Mouse (Mus musculus) heart, postnatal 0 days (tissue): Measurements from ENCODE around the gene Lmod1. TPM values are rescaled to one million over a fixed set of nuclear protein-coding genes. Genes with fewer than 3 reads are reported as not detected.

Source experiments
- ATAC-seq: fragments of 200-750 bp; cut with Nextera tagmentation; 2 replicates; pipeline ENCODE4 v1.8.0; 2017; ENCODE audit warnings: low read depth, moderate number of reproducible peaks, moderate library complexity; ENCODE audit not compliant: insufficient read depth
- DNase-seq: peaks from one replicate; pipeline ENCODE4 v3.0.0-alpha.2; 2016; ENCODE audit warnings: low spot score
- H3K27ac ChIP-seq: fragments of 300-500 bp; sonication (generic); 2 replicates; pipeline ENCODE4 v1.5.1; 2014; ENCODE audit warnings: low read depth, mild to moderate bottlenecking
- H3K27me3 ChIP-seq: fragments of 300-500 bp; sonication (generic); 2 replicates; pipeline ENCODE4 v1.6.1; 2014; ENCODE audit warnings: low read length, mixed read lengths; ENCODE audit not compliant: control insufficient read depth, insufficient read depth
- H3K36me3 ChIP-seq: fragments of 300-500 bp; sonication (generic); replicated peaks from 2 replicates; pipeline ENCODE4 v1.6.1; 2014; ENCODE audit warnings: low read length, mixed read lengths; ENCODE audit not compliant: control insufficient read depth, insufficient read depth
- H3K4me1 ChIP-seq: fragments of 300-500 bp; sonication (generic); 2 replicates; pipeline ENCODE4 v1.6.1; 2014; ENCODE audit warnings: antibody characterized with exemption; ENCODE audit not compliant: control insufficient read depth, insufficient read depth
- H3K4me2 ChIP-seq: fragments of 300-500 bp; sonication (generic); 2 replicates; pipeline ENCODE4 v1.6.1; 2014; ENCODE audit warnings: low read depth, mild to moderate bottlenecking, low read length, moderate library complexity
- H3K4me3 ChIP-seq: fragments of 300-500 bp; sonication (generic); 2 replicates; pipeline ENCODE4 v1.5.1; 2014; ENCODE audit warnings: low read depth, low read length
- H3K9ac ChIP-seq: fragments of 300-500 bp; sonication (generic); replicated peaks from 2 replicates; pipeline ENCODE4 v1.6.1; 2014; ENCODE audit warnings: low read depth, low read length, mixed read lengths
- H3K9me3 ChIP-seq: fragments of 300-500 bp; sonication (generic); replicated peaks from 2 replicates; pipeline ENCODE4 v1.6.1; 2016; ENCODE audit warnings: low read length; ENCODE audit not compliant: control insufficient read depth
- CTCF ChIP-seq: IDR thresholded peaks from 2 replicates; pipeline ENCODE4 v1.5.1; 2016; ENCODE audit warnings: antibody characterized with exemption, control low read depth, low read depth
- EP300 ChIP-seq: IDR thresholded peaks from 2 replicates; pipeline ENCODE4 v1.6.1; 2016; ENCODE audit warnings: antibody characterized with exemption, low read depth
- WGBS: fragments of 180-500 bp; shearing (Covaris S2); extraction: QIAGEN DNeasy Blood & Tissue Kit; methylation state at CpG from one replicate; pipeline ENCODE4 v1.1.7; 2014; 5-methylcytosine and 5-hydroxymethylcytosine counted together
- polyA plus RNA-seq: library from polyadenylated mRNA; unstranded; fragments of >200 nt; fragmentation: Nextera tagmentation; extraction: Ambion mirVana; gene quantifications from 2 replicates; pipeline ENCODE4 v1.2.1, GENCODE M21; 2015
- total RNA-seq: library from RNA; depleted of rRNA; stranded (reverse); fragments of >200 nt; gene quantifications from 2 replicates; pipeline ENCODE4 v1.2.3, GENCODE M21; 2014; ENCODE audit warnings: low replicate concordance

The Lmod1 gene
- total and polyA plus RNA-seq, 2 experiments from 2014 or later, result 1.3 to 7.5 TPM

GRCm38 (mm10) chr1:135363446-135363845, 38.8 kb downstream of the Lmod1 start:
- no peaks in the 10 kb centered on the region for H3K36me3 ChIP-seq
- H3K9ac ChIP-seq, result no peak overlapping the region
- 70% methylated on average over 8 of the region's 8 CpGs for WGBS
- DNase-seq (no peak), ATAC-seq (no peak)
- no peak overlapping the region for H3K4me2 ChIP-seq
- TF ChIP-seq EP300 (no peak), CTCF (no peak)
- no peak overlapping the region for H3K27ac ChIP-seq
- no peak overlapping the region for H3K4me3 ChIP-seq
- no peaks in the 10 kb centered on the region for H3K9me3 ChIP-seq
- no peaks in the 10 kb centered on the region for H3K4me1 ChIP-seq
- H3K27me3 ChIP-seq, result peaks cover 8% of the 10 kb centered on the region; the same call in 1 of the 2 replicates

GRCm38 (mm10) chr1:135366380-135366779, 41.8 kb downstream of the Lmod1 start:
- Histone ChIP-seq H3K9me3 (no peaks in the 10 kb centered on the region), H3K27me3 (peaks cover 22% of the 10 kb centered on the region), H3K9ac (no peak overlapping the region), H3K36me3 (no peaks in the 10 kb centered on the region), H3K4me2 (no peak overlapping the region), H3K4me3 (no peak overlapping the region), H3K27ac (no peak overlapping the region), H3K4me1 (no peaks in the 10 kb centered on the region)
- DNase-seq (no peak), ATAC-seq (no peak)
- TF ChIP-seq CTCF (no peak), EP300 (no peak)

- peak; percentile 27; the same call in 1 of the 2 replicates for ATAC-seq
- WGBS, result 27% methylated on average over 7 of the region's 7 CpGs
Measured at GRCm38 (mm10) chr1:135367005-135367404, 42.4 kb downstream of the Lmod1 start.

GRCm38 (mm10) chr1:135367595-135367994, 43.0 kb downstream of the Lmod1 start:
- peaks cover 22% of the 10 kb centered on the region for H3K27me3 ChIP-seq
- H3K4me1 ChIP-seq, result no peaks in the 10 kb centered on the region
- H3K4me2 ChIP-seq, result no peak overlapping the region
- ATAC-seq (no peak), DNase-seq (no peak)
- no peak for TF ChIP-seq EP300
- TF ChIP-seq CTCF, result no peak
- H3K27ac ChIP-seq, result no peak overlapping the region
- H3K9ac ChIP-seq, result no peak overlapping the region
- H3K9me3 ChIP-seq, result no peaks in the 10 kb centered on the region
- H3K4me3 ChIP-seq, result no peak overlapping the region
- no peaks in the 10 kb centered on the region for H3K36me3 ChIP-seq
- 33% methylated on average over 8 of the region's 8 CpGs for WGBS

More at GRCm38 (mm10) chr1:135367005-135367404, 42.4 kb downstream of the Lmod1 start:
- Histone ChIP-seq H3K9me3 (no peaks in the 10 kb centered on the region), H3K36me3 (no peaks in the 10 kb centered on the region), H3K27me3 (peaks cover 22% of the 10 kb centered on the region), H3K4me3 (no peak overlapping the region), H3K4me2 (no peak overlapping the region), H3K9ac (no peak overlapping the region), H3K4me1 (no peaks in the 10 kb centered on the region), H3K27ac (no peak overlapping the region)
- no peak for TF ChIP-seq CTCF
- no peak for TF ChIP-seq EP300
- peak; percentile 25 for DNase-seq

- peak overlapping the region; percentile 39; the same call in 1 of the 2 replicates for H3K9ac ChIP-seq
- H3K9me3 ChIP-seq, result no peaks in the 10 kb centered on the region
- peak overlapping the region; percentile 42 for H3K4me3 ChIP-seq
- peaks cover 22% of the 10 kb centered on the region for H3K27me3 ChIP-seq
- 1% methylated on average over 20 of the region's 20 CpGs for WGBS
- peak overlapping the region; percentile 84 for H3K4me2 ChIP-seq
- ATAC-seq (peak; percentile 76), DNase-seq (peak; percentile 94)
- H3K36me3 ChIP-seq, result no peaks in the 10 kb centered on the region
- no peak overlapping the region for H3K27ac ChIP-seq
- TF ChIP-seq EP300 (no peak), CTCF (peak; percentile 93)
- H3K4me1 ChIP-seq, result no peaks in the 10 kb centered on the region
Measured at GRCm38 (mm10) chr1:135368245-135368644, 43.6 kb downstream of the Lmod1 start.

- Histone ChIP-seq H3K9me3 (no peaks in the 10 kb centered on the region), H3K4me3 (peak overlapping the region; percentile 42), H3K4me1 (no peaks in the 10 kb centered on the region), H3K27me3 (peaks cover 21% of the 10 kb centered on the region), H3K36me3 (no peaks in the 10 kb centered on the region), H3K4me2 (peak overlapping the region; percentile 84), H3K9ac (0 out of 2 replicates have a peak overlapping the region, but pooled peaks have one; percentile 39), H3K27ac (no peak overlapping the region)
- DNase-seq (no peak), ATAC-seq (peak; percentile 31)
- 15% methylated on average over 14 of the region's 14 CpGs for WGBS
- TF ChIP-seq CTCF (peak; percentile 47), EP300 (no peak)
Measured at GRCm38 (mm10) chr1:135368982-135369381, 44.4 kb downstream of the Lmod1 start.
